Mouse (Mus musculus) embryo, embryonic 9.5 days (tissue): ENCODE data around the gene Pgk1.

Experiments used
- DNase-seq: peaks from one replicate; pipeline ENCODE4 v3.0.0-alpha.2; 2017; ENCODE audit errors: extremely low spot score

The Pgk1 gene

GRCm38 (mm10) chrX:106219171-106220032 is 32.5 kb downstream of the Pgk1 start:
- DNase-seq: peak; percentile 68

- no peak for DNase-seq
Measured at GRCm38 (mm10) chrX:106221058-106221457, 34.2 kb downstream of the Pgk1 start, which contains the start of gene Taf9b. Gene Taf9b (minus strand): TSS chrX:106221158.
